Mouse (Mus musculus) gastrocnemius, postnatal 36 days (tissue): ENCODE data around the gene Ovca2. TPM values are rescaled to one million over a fixed set of nuclear protein-coding genes. Genes with fewer than 3 reads are reported as not detected.

Source experiments
- DNase-seq, 2 experiments: peaks; one replicate each; pipeline ENCODE4 v3.0.0; 2022
- intact Hi-C: fragments of 180-260 bp; cut with DNase I; formaldehyde crosslinking; loops from one replicate; pipeline ENCODE4 v1.15.1; 2025
- long read RNA-seq, 2 experiments: library from polyadenylated mRNA; stranded (forward); transcript quantifications; one replicate each; pipeline ENCODE4 v2.0.0; 2021
- total RNA-seq, 2 experiments: library from RNA; stranded (reverse); gene quantifications; 2 replicates each; pipeline ENCODE4 v1.2.3; 2021

Ovca2 gene
- 1 to 10 TPM; 2.4 to 3.0 TPM for total RNA-seq
- long read RNA-seq, experiment 1, partial matches to known transcripts: 0 of 3 reads
- long read RNA-seq, experiment 1, other reads (novel, unspliced or antisense): 0 of 3 reads
- long read RNA-seq, experiment 2, partial matches to known transcripts: 0 of 3 reads
- long read RNA-seq, experiment 2, other reads (novel, unspliced or antisense): 0 of 3 reads

GRCm38 (mm10) chr11:75178672-75179208, at the start of gene Ovca2:
Ovca2 (minus strand) TSS chr11:75178835.
- DNase-seq: peak; percentile 80 to 86
- intact Hi-C loops: no loop called here

- intact Hi-C loops: no loop called here
- DNase-seq: no peak
These were observed 49.0 kb upstream of the Ovca2 start for GRCm38 (mm10) chr11:75227632-75228031.

GRCm38 (mm10) chr11:75224835-75225234, 46.2 kb upstream of the Ovca2 start:
- no peak for DNase-seq
- intact Hi-C loops: no loop called here

- no peak for DNase-seq
- intact Hi-C loops: no loop called here
These were observed 45.4 kb upstream of the Ovca2 start for GRCm38 (mm10) chr11:75224062-75224461.

GRCm38 (mm10) chr11:75220517-75221145, 42.0 kb upstream of the Ovca2 start:
- DNase-seq: no peak
- intact Hi-C loops: no loop called here

- DNase-seq: peak; percentile 23 to 41
- intact Hi-C loops: no loop called here
These were observed 41.5 kb upstream of the Ovca2 start for GRCm38 (mm10) chr11:75220115-75220514.

- DNase-seq: no peak
- intact Hi-C loops: no loop called here
These were observed 35.7 kb upstream of the Ovca2 start for GRCm38 (mm10) chr11:75214081-75214950.

GRCm38 (mm10) chr11:75213372-75214080, 34.9 kb upstream of the Ovca2 start:
- intact Hi-C loops: no loop called here

GRCm38 (mm10) chr11:75212876-75213275, 34.2 kb upstream of the Ovca2 start:
- intact Hi-C loops: no loop called here
- no peak for DNase-seq

More at GRCm38 (mm10) chr11:75213372-75214080, 34.9 kb upstream of the Ovca2 start:
- DNase-seq: peak in 1 of 2 experiments; percentile 24

- intact Hi-C loops: no loop called here
- peak in 1 of 2 experiments; percentile 45 for DNase-seq
These were observed 33.5 kb upstream of the Ovca2 start for GRCm38 (mm10) chr11:75212031-75212667.

- DNase-seq: no peak
These were observed 32.1 kb upstream of the Ovca2 start for GRCm38 (mm10) chr11:75210755-75211154.

GRCm38 (mm10) chr11:75210093-75210492, 31.5 kb upstream of the Ovca2 start:
- intact Hi-C loops: no loop called here
- no peak for DNase-seq

More at GRCm38 (mm10) chr11:75210755-75211154, 32.1 kb upstream of the Ovca2 start:
- intact Hi-C loops: no loop called here

- intact Hi-C loops: no loop called here
- no peak for DNase-seq
These were observed 30.7 kb upstream of the Ovca2 start for GRCm38 (mm10) chr11:75209363-75209762.

- no peak for DNase-seq
- intact Hi-C loops: no loop called here
These were observed 27.7 kb upstream of the Ovca2 start for GRCm38 (mm10) chr11:75206347-75206746.

GRCm38 (mm10) chr11:75204472-75204871, 25.8 kb upstream of the Ovca2 start:
- DNase-seq: no peak
- intact Hi-C loops: no loop called here

GRCm38 (mm10) chr11:75203926-75204325, 25.3 kb upstream of the Ovca2 start:
- intact Hi-C loops: no loop called here
- DNase-seq: no peak

- intact Hi-C loops: no loop called here
These were observed 23.1 kb upstream of the Ovca2 start for GRCm38 (mm10) chr11:75201721-75202120.

GRCm38 (mm10) chr11:75200935-75201334, 22.3 kb upstream of the Ovca2 start:
- intact Hi-C loops: no loop called here
- no peak for DNase-seq

More at GRCm38 (mm10) chr11:75201721-75202120, 23.1 kb upstream of the Ovca2 start:
- no peak for DNase-seq

- DNase-seq: no peak
- intact Hi-C loops: no loop called here
These were observed 21.3 kb upstream of the Ovca2 start for GRCm38 (mm10) chr11:75199951-75200350.

- intact Hi-C loops: no loop called here
- no peak for DNase-seq
These were observed 20.2 kb upstream of the Ovca2 start for GRCm38 (mm10) chr11:75198792-75199191.
